Mouse (Mus musculus): ENCODE measurements around the gene Nhlh1. TPM values are rescaled to one million over a fixed set of nuclear protein-coding genes. Genes with fewer than 3 reads are reported as not detected.

The Nhlh1 gene
- polyA plus RNA-seq (2017; shearing (Covaris generic)), result not detected

DNA sequence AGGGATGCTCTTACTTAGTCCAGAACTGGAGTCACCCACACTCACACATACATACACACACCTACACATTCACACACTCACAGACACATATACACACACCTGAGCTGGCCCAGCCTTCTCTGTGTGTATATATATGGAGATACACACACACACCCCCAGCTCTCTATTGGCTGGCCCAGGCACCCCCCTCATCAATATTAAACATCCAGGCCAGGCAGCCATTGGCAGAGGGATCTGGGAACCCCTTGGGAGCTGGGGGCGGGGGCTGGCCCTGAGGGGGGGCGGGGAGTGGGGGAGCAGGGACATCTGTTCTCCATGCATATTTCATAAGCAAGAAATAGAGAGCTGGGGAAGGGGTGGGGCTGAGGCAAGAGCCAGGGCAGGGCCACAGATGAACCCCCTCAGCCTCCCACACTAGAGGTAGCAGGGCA lies at the start of gene Nhlh1:
Gene Nhlh1, minus strand, starts transcription at position 83 of the 431 bp plus-strand sequence.

DNA sequence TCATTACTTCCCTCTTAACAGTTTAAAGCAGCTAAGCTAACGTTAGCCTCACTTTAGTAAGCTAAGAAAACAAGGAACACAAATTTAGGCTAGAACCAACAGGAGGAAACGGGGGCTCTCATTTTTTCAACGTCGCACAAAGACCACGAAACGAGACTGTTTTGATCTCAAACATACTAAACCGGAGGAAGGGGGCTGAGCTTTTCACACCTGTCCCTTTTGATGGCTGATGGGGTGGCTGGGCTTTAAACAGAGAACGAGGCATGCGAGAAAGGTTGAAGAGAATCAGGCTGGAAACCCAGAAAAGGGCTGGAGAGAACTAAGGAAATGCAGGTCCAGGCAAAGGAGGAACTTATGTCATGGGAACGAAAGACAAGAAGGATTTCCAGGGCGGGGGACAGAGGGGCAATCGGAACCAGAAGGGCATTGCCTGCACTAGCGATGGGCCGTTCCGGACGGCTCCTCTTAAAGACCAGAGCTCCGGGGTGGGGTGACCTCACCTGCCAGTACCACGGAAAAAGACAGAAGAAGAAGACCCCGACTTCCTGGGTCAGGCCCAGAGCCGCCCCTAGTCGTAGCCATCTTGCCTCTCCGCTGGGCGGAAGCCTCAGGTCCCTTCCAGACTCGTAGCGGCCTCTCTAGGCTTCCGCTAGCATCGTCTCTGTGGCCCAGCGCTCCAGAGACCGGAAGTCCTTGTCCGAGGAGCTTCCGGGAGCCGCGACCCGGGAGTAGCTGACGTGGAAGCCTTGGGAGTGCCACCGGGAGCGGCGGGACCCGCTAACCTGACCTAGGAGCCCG lies 24.9 kb upstream of the Nhlh1 start, which contains the start of the genes Copa and Ncstn:
Gene Copa, plus strand, starts transcription at position 429 of the 798 bp plus-strand sequence.
Gene Ncstn, minus strand, starts transcription at position 695 of the 798 bp plus-strand sequence.

DNA sequence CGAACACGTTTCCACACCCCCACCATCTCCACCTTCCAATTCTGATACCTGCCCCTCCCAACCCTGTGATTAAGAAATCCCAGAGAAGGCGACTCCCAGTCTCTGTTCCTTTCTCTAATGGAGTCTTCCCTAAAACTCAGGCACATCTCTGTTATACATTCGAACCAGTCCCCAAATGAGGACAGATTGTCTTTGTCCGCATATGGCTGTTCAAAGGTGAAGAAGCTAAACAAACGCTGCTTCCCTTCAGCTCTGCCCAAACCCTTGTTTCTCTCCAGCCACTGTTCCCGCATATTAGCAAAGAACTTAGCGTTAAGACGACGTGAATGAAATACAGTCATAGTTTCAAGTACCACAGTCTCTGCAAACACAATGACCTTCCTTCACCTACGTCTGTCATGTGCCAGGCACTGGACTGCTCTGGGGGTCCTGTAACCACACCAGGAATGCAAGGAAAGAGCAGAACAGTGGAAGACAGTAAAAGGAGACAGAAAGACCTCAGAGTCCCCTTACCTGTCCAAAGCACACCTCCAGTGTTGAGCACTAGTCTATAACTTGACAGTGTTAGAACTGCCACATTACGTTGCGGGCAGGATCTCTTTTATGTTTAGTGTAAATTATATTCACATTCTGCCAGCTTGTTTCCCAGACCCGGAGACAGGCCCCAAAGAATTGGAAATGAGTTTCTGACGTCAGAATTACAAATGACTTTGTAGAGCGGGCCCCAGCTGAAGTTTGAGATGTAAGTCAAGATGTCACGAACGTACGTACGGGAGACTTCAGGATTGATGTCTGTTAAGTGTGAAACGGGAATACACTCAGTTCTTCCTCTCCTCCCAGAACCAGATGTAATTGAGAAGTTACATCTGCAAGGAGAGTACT lies 28.7 kb downstream of the Nhlh1 start, which contains the start of gene Vangl2:
Gene Vangl2, minus strand, starts transcription at position 51 of the 882 bp plus-strand sequence.

Other genes starting within 250 kb of the Nhlh1 start
- 100 to 1,000 TPM; 116 to 121 TPM for gene Cd84, start 217.9 kb downstream of the Nhlh1 start, polyA plus RNA-seq (2017; shearing (Covaris generic))
- under 1 TPM; 0.37 to 0.47 TPM for gene Gm10521, start 161.9 kb downstream of the Nhlh1 start, polyA plus RNA-seq (2017; shearing (Covaris generic))
- 100 to 1,000 TPM; 564 to 674 TPM for gene Slamf6, start 140.1 kb downstream of the Nhlh1 start, polyA plus RNA-seq (2017; shearing (Covaris generic))
- gene Vangl2, start 29.1 kb downstream of the Nhlh1 start, polyA plus RNA-seq (2017; shearing (Covaris generic)), result 1 to 10 TPM in 1 of 2 experiments, under 1 TPM in 1; 0.39 to 6.2 TPM
- gene Copa, start 25.0 kb upstream of the Nhlh1 start, polyA plus RNA-seq (2017; shearing (Covaris generic)), result 100 to 1,000 TPM; 141 to 203 TPM
- 100 to 1,000 TPM in 1 of 2 experiments, 10 to 100 TPM in 1; 99.5 to 121 TPM for gene Ncstn, start 25.2 kb upstream of the Nhlh1 start, polyA plus RNA-seq (2017; shearing (Covaris generic))
- gene Pex19, start 69.2 kb upstream of the Nhlh1 start, polyA plus RNA-seq (2017; shearing (Covaris generic)), result 10 to 100 TPM; 58.1 to 61.7 TPM
- gene Dcaf8, start 90.5 kb upstream of the Nhlh1 start, polyA plus RNA-seq (2017; shearing (Covaris generic)), result 100 to 1,000 TPM; 103 to 111 TPM
- gene Pea15a, start 149.2 kb upstream of the Nhlh1 start, polyA plus RNA-seq (2017; shearing (Covaris generic)), result 10 to 100 TPM; 40.7 to 73.2 TPM
- not detected for gene Casq1, start 162.3 kb upstream of the Nhlh1 start, polyA plus RNA-seq (2017; shearing (Covaris generic))
- not detected for gene Atp1a4, start 200.8 kb upstream of the Nhlh1 start, polyA plus RNA-seq (2017; shearing (Covaris generic))
- gene Igsf8, start 204.1 kb upstream of the Nhlh1 start, polyA plus RNA-seq (2017; shearing (Covaris generic)), result 10 to 100 TPM; 15.4 to 31.1 TPM
- gene Atp1a2, start 240.5 kb upstream of the Nhlh1 start, polyA plus RNA-seq (2017; shearing (Covaris generic)), result under 1 TPM; 0.17 to 0.42 TPM

Data from activated CD4-positive, CD25-positive, alpha-beta regulatory T cell (primary cell).